Mouse (Mus musculus) forebrain, embryonic 14.5 days (tissue): ENCODE results near the gene Ubr2. TPM values are rescaled to one million over a fixed set of nuclear protein-coding genes. Genes with fewer than 3 reads are reported as not detected.

Source experiments
- ATAC-seq: fragments of 200-750 bp; cut with Nextera tagmentation; 2 replicates; pipeline ENCODE4 v1.8.0; 2017; ENCODE audit warnings: mild to moderate bottlenecking, moderate library complexity
- DNase-seq: peaks from one replicate; pipeline ENCODE4 v3.0.0-alpha.2; 2015; ENCODE audit warnings: low spot score
- H3K27ac ChIP-seq: fragments of 300-500 bp; sonication (generic); 2 replicates; pipeline ENCODE4 v1.5.1; 2014; ENCODE audit warnings: low read depth, mild to moderate bottlenecking, control low read depth, low read length, moderate library complexity
- H3K27me3 ChIP-seq: fragments of 300-500 bp; sonication (generic); replicated peaks from 2 replicates; pipeline ENCODE4 v1.6.1; 2014; ENCODE audit warnings: low read length, control low read depth, mixed read lengths; ENCODE audit not compliant: control insufficient read depth, insufficient read depth
- H3K36me3 ChIP-seq: fragments of 300-500 bp; sonication (generic); 2 replicates; pipeline ENCODE4 v1.6.1; 2014; ENCODE audit warnings: low read length, control low read depth; ENCODE audit not compliant: control insufficient read depth, insufficient read depth
- H3K4me1 ChIP-seq: fragments of 300-500 bp; sonication (generic); 2 replicates; pipeline ENCODE4 v1.6.1; 2014; ENCODE audit warnings: antibody characterized with exemption, low read length, control low read depth; ENCODE audit not compliant: control insufficient read depth, insufficient read depth
- H3K4me2 ChIP-seq: fragments of 300-500 bp; sonication (generic); 2 replicates; pipeline ENCODE4 v1.6.1; 2014; ENCODE audit warnings: mild to moderate bottlenecking, control low read depth, low read length
- H3K4me3 ChIP-seq: fragments of 300-500 bp; sonication (generic); 2 replicates; pipeline ENCODE4 v1.5.1; 2014; ENCODE audit warnings: low read depth, low read length, control low read depth
- H3K9ac ChIP-seq: fragments of 300-500 bp; sonication (generic); 2 replicates; pipeline ENCODE4 v1.6.1; 2014; ENCODE audit warnings: mild to moderate bottlenecking, low read length, control low read depth, moderate library complexity
- H3K9me3 ChIP-seq: fragments of 300-500 bp; sonication (generic); replicated peaks from 2 replicates; pipeline ENCODE4 v1.6.1; 2016; ENCODE audit warnings: low read length, control low read depth, mixed read lengths; ENCODE audit not compliant: control insufficient read depth
- WGBS: fragments of 180-500 bp; shearing (Covaris S2); extraction: QIAGEN DNeasy Blood & Tissue Kit; methylation state at CpG from one replicate; pipeline ENCODE4 v1.1.7; 2014; 5-methylcytosine and 5-hydroxymethylcytosine counted together
- polyA plus RNA-seq: library from polyadenylated mRNA; unstranded; fragments of >200 nt; fragmentation: Nextera tagmentation; extraction: Ambion mirVana; gene quantifications from 2 replicates; pipeline ENCODE4 v1.2.1, GENCODE M21; 2014

Gene Ubr2
- polyA plus RNA-seq, 1 experiment from 2014 or later, result 14.7 TPM

- no peak for ATAC-seq
Observed at GRCm38 (mm10) chr17:46995621-46996020, 14.7 kb downstream of the Ubr2 start.

GRCm38 (mm10) chr17:46994641-46995398, 15.5 kb downstream of the Ubr2 start:
- no peak overlapping the region for H3K27ac ChIP-seq
- H3K27me3 ChIP-seq, result no peaks in the 10 kb centered on the region
- H3K4me2 ChIP-seq, result no peak overlapping the region
- no peak for ATAC-seq
- H3K36me3 ChIP-seq, result peaks cover 62% of the 10 kb centered on the region
- DNase-seq, result no peak
- no peaks in the 10 kb centered on the region for H3K9me3 ChIP-seq
- no peak overlapping the region for H3K4me3 ChIP-seq
- no peaks in the 10 kb centered on the region for H3K4me1 ChIP-seq
- no peak overlapping the region for H3K9ac ChIP-seq
- WGBS, result 84% methylated on average over 10 of the region's 10 CpGs

More at GRCm38 (mm10) chr17:46995621-46996020, 14.7 kb downstream of the Ubr2 start:
- DNase-seq, result no peak
- Histone ChIP-seq H3K4me2 (no peak overlapping the region), H3K4me1 (no peaks in the 10 kb centered on the region), H3K36me3 (peaks cover 62% of the 10 kb centered on the region), H3K9ac (no peak overlapping the region), H3K27ac (no peak overlapping the region), H3K4me3 (no peak overlapping the region), H3K27me3 (no peaks in the 10 kb centered on the region), H3K9me3 (no peaks in the 10 kb centered on the region)
- WGBS, result 91% methylated on average over 3 of the region's 3 CpGs

- WGBS, result 94% methylated on average over 8 of the region's 8 CpGs
- no peak overlapping the region for H3K4me2 ChIP-seq
- H3K27me3 ChIP-seq, result no peaks in the 10 kb centered on the region
- no peak overlapping the region for H3K27ac ChIP-seq
- no peaks in the 10 kb centered on the region for H3K4me1 ChIP-seq
- DNase-seq, result no peak
- peaks cover 61% of the 10 kb centered on the region for H3K36me3 ChIP-seq
- H3K9me3 ChIP-seq, result no peaks in the 10 kb centered on the region
- no peak for ATAC-seq
- H3K9ac ChIP-seq, result no peak overlapping the region
- no peak overlapping the region for H3K4me3 ChIP-seq
Observed at GRCm38 (mm10) chr17:46993625-46994024, 16.7 kb downstream of the Ubr2 start.

GRCm38 (mm10) chr17:46987631-46988030, 22.7 kb downstream of the Ubr2 start:
- no peak overlapping the region for H3K4me2 ChIP-seq
- no peak overlapping the region for H3K27ac ChIP-seq
- H3K9me3 ChIP-seq, result no peaks in the 10 kb centered on the region
- H3K4me1 ChIP-seq, result no peaks in the 10 kb centered on the region
- 73% methylated on average over 3 of the region's 3 CpGs for WGBS
- no peaks in the 10 kb centered on the region for H3K27me3 ChIP-seq
- peaks cover 94% of the 10 kb centered on the region for H3K36me3 ChIP-seq
- ATAC-seq (no peak), DNase-seq (no peak)
- H3K4me3 ChIP-seq, result no peak overlapping the region
- no peak overlapping the region for H3K9ac ChIP-seq

- ATAC-seq, result no peak
- Histone ChIP-seq H3K27ac (no peak overlapping the region), H3K4me3 (no peak overlapping the region), H3K27me3 (no peaks in the 10 kb centered on the region), H3K36me3 (peaks cover 98% of the 10 kb centered on the region), H3K9ac (no peak overlapping the region), H3K9me3 (no peaks in the 10 kb centered on the region), H3K4me1 (no peaks in the 10 kb centered on the region), H3K4me2 (no peak overlapping the region)
- DNase-seq, result no peak
- 96% methylated on average over 6 of the region's 6 CpGs for WGBS
Observed at GRCm38 (mm10) chr17:46980050-46980449, 30.3 kb downstream of the Ubr2 start.

GRCm38 (mm10) chr17:46975183-46975582, 35.2 kb downstream of the Ubr2 start:
- Histone ChIP-seq H3K9ac (no peak overlapping the region), H3K9me3 (no peaks in the 10 kb centered on the region), H3K36me3 (peaks cover 97% of the 10 kb centered on the region), H3K27me3 (no peaks in the 10 kb centered on the region), H3K4me3 (no peak overlapping the region), H3K4me1 (no peaks in the 10 kb centered on the region), H3K4me2 (no peak overlapping the region), H3K27ac (no peak overlapping the region)
- 67% methylated on average over 3 of the region's 3 CpGs for WGBS
- ATAC-seq (no peak), DNase-seq (peak; percentile 51)

- no peak overlapping the region for H3K27ac ChIP-seq
- WGBS, result 95% methylated on average over 7 of the region's 7 CpGs
- no peak for ATAC-seq
Observed at GRCm38 (mm10) chr17:46972603-46973002, 37.8 kb downstream of the Ubr2 start.

GRCm38 (mm10) chr17:46966892-46967291, 43.5 kb downstream of the Ubr2 start:
- Histone ChIP-seq H3K27me3 (no peaks in the 10 kb centered on the region), H3K9ac (no peak overlapping the region), H3K4me2 (no peak overlapping the region), H3K4me1 (no peaks in the 10 kb centered on the region), H3K4me3 (no peak overlapping the region), H3K9me3 (no peaks in the 10 kb centered on the region), H3K36me3 (peaks cover 97% of the 10 kb centered on the region), H3K27ac (no peak overlapping the region)
- DNase-seq (no peak), ATAC-seq (no peak)
- WGBS, result 91% methylated on average over 14 of the region's 14 CpGs

More at GRCm38 (mm10) chr17:46972603-46973002, 37.8 kb downstream of the Ubr2 start:
- Histone ChIP-seq H3K9me3 (no peaks in the 10 kb centered on the region), H3K36me3 (peaks cover 94% of the 10 kb centered on the region), H3K4me2 (no peak overlapping the region), H3K4me1 (no peaks in the 10 kb centered on the region), H3K4me3 (no peak overlapping the region), H3K27me3 (no peaks in the 10 kb centered on the region), H3K9ac (no peak overlapping the region)
- no peak for DNase-seq

GRCm38 (mm10) chr17:46963186-46963585, 47.2 kb downstream of the Ubr2 start:
- no peak overlapping the region for H3K4me3 ChIP-seq
- no peak overlapping the region for H3K4me2 ChIP-seq
- no peak for ATAC-seq
- no peak overlapping the region for H3K9ac ChIP-seq
- no peak for DNase-seq
- H3K4me1 ChIP-seq, result no peaks in the 10 kb centered on the region
- H3K27me3 ChIP-seq, result no peaks in the 10 kb centered on the region
- peaks cover 100% of the 10 kb centered on the region for H3K36me3 ChIP-seq
- H3K9me3 ChIP-seq, result no peaks in the 10 kb centered on the region
- no peak overlapping the region for H3K27ac ChIP-seq
- WGBS, result 89% methylated on average over 13 of the region's 13 CpGs
